Mouse (Mus musculus) kidney, adult 2 months (tissue): ENCODE measurements at regions not wholly inside any gene's neighbourhood (a gene's known extent, or its start where the extent isn't known, plus 50 kb on each side); places are given as distances from the start of the nearest gene placed in this dataset.

ENCODE experiments used
- CTCF ChIP-seq: fragments of 200-500 bp; conservative IDR thresholded peaks from 2 replicates; pipeline ENCODE4 v1.5.1; 2011; ENCODE audit warnings: low read depth, mild to moderate bottlenecking, control low read depth, low read length, moderate library complexity, mixed read lengths; ENCODE audit not compliant: insufficient read depth, insufficient read length
- POLR2A ChIP-seq: fragments of 200-500 bp; IDR thresholded peaks from one replicate; pipeline ENCODE4 v1.6.1; 2011; ENCODE audit warnings: low read depth, low read length, control low read depth

GRCm38 (mm10) chr6:140280817-140281475, 142.9 kb upstream of the Plekha5 start:
- TF ChIP-seq CTCF (no peak), POLR2A (no peak)
